Mouse (Mus musculus) lung, postnatal 25 days (tissue): Measurements from ENCODE around the gene Myadml2.
A peak's percentile ranks its signal among the peaks of the same experiment; 100 is the strongest.

Source experiments
- DNase-seq: peaks from one replicate; pipeline ENCODE4 v3.0.0; 2022; ENCODE audit warnings: low spot score

The Myadml2 gene

DNA sequence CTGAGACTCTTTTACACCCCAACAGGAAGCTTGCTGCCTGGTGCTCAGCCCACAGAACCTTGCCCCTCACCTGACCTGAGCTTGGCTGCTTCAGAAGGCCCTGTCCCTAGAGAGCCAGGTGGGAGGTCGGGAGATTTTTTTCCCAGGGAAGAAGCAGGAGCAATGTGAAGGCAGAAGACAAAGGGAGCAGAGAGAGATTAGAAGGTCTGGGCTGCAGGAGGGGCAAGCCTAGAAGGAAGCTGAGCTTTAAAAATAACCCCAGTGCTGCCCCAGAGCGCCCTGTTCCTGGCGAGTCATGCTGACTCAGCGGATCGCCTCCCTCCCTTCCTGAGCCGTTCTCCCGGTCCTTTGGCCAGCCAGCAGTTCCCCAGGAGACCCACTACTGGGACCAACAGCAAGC is 18.0 kb downstream of the Myadml2 start:
- DNase-seq = peak; percentile 28

DNA sequence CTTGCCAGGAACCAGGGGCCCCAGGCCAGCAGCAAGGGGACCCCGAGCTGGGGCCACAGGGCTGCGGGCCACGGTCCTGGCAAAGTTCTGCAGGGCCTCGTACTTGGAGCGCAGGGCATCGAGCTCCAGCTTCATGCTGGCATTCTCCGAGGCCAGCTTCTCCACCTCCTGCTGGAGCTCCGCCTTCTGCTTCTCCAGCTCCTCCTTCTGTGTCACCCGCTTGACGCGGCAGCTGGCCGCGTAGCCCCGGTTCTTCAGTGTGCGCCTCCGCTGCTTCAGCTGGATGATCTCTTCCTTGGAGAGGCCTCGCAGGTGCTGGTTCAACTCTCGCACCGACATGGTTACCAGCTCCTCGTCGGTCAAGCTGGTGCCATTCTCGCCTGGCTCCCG is 18.6 kb downstream of the Myadml2 start:
- peak; percentile 32 for DNase-seq

DNA sequence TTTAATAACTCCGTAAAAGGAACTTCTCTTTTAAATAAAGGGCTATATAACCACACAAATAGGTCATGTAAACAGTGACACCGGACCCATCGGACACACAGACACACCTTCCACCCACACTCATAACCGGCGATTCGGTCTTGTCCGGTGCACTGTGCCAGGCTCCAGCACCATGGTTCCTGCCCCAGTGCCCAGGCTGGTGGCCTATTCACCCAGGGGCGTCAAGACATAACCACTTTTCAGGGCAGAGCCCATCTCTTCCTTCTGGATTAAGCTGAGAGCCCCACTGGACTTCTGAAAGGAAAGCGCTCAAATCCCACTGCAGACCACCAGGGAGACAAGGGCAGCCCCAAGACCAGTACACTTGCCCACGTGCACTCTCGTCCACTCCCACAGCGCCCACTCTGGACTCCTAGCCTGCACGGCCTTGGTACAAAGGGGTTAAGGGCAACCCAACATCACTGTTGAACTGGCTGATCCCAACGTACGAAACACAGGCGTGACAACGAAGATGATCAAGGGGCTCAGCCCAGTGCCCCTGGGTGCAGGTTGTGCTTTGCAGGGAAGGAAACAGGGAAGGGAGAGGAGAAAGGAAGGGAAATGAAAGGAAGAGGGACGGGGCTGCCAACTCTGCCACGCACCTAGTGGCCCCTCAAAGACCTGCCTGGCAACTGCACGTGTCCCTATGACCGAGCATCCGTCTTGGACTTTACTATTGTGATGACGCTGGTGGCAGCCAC is 19.2 kb downstream of the Myadml2 start:
- DNase-seq = no peak

DNA sequence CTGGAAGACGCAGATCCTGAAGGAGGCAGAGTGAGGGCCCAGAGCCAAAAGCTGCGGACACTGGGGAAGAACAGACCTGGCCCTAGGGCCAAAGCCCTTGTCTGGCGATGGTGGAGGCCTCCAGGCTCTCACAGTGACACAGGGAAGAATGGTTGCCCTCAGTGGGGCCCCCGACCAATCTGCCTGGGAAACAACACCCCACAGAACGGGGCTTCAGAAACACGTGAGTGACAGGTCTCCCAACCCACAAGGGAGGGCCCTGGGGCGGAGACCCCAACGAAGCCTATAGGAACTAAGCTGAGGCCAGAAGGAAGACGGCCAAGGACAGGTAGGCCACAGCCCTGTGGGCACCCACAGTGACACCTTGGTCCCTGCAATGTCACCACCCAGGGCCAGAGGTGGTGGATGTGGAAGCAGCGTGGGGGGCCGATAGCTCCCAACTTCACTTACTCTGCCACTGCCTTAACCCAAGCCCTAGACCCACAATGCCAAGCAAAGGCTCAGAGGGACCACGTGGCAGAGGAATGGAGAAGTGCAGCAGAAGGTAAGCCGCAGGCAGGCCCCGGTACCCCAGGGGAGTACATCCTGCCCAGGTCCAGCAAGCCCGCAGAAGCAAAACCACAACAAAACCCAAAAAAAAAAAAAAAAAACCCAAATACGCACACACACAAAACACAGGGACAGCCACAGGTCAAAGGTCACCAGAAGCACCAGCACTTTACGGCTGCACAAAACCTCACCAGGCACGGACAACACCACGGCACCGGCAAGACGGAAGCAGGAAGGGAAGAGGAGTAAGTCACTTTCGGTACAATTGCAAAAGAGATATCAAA is 20.3 kb downstream of the Myadml2 start:
- DNase-seq = peak; percentile 48

DNA sequence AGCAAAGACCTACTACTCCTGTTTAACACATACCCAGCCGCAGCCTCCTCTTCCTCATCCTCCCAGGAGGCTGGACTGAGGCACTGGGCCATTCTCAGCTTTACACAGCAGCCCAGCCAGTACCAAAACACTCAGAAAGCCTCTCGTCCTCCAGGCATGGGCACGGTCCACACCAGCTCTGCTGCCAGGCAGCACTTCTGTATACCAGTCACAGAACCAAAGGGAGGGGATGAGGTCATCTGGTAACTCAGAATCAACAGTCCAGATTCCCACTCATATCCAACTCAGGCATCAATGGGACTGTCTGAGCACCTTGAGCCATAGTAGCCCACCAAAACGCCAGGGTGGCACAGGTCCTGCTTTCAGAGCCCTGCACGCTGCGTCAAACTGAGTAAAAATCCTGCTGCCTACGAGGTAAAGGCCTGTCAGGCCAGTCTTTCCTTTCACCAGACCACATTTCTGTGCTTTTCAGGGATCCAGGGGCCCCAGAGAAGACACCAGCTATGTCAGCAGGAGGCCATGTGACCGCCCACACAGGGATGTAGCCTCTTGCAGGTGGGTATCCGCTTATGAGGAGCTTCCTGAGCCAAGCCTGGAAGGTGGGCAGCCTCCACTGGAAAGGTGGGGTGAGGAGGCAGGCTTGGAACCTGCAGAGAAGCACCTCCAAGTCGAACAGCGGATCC is 21.0 kb downstream of the Myadml2 start:
- no peak for DNase-seq

DNA sequence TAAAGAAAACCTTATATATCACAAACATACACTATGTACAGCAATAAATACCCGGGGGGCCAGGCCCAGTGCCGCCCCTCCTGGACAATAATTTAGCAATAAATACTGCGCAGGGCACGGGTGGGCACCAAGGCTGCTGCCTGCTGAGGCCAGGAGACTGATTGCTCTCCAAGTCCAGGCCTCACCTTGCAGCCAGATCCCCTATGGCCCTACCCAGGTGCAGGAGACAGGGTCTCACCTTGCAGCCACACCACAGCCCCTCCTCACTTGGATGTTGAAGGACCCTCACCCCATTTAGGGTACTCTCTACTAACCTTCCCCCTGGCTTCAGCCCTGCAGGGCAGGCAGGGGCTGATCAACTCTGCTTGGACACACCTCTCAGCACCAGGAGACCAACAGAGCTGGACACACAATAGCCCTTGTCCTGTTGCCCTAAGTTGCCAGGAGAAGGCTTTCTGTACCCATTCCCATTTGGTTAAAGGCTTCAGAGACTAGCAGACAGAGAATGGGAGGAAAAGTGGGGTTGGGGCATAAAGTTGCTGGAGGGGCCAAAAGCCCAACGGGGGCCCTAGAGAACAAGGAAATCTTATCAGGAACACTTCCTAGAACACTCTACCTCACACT is 22.7 kb downstream of the Myadml2 start, which contains the start of gene Sirt7:
Sirt7 (minus strand) TSS at position 89 of the 624 bp plus-strand sequence.
- no peak for DNase-seq

DNA sequence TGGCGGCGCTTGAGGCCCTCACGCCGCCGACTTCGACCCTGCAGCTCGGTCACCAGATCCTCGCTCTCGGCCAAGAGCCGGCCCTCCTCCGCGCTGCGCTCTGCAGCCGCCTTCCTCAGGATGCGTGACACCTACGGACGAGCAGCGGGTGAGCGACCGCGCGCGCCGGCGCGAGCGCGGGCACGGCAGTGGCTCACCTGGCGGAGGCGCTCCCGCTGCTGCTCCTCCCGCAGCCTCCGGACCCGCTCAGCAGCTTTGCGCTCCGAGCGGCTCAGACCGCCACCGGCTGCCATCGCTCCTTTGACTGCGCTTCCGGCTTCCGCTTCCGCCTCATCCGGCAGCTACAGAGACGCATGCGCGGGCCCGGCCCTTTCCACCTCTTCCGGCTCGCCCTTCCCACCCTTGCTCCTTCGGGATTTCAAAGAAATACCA is 23.3 kb downstream of the Myadml2 start:
- DNase-seq = peak; percentile 89

DNA sequence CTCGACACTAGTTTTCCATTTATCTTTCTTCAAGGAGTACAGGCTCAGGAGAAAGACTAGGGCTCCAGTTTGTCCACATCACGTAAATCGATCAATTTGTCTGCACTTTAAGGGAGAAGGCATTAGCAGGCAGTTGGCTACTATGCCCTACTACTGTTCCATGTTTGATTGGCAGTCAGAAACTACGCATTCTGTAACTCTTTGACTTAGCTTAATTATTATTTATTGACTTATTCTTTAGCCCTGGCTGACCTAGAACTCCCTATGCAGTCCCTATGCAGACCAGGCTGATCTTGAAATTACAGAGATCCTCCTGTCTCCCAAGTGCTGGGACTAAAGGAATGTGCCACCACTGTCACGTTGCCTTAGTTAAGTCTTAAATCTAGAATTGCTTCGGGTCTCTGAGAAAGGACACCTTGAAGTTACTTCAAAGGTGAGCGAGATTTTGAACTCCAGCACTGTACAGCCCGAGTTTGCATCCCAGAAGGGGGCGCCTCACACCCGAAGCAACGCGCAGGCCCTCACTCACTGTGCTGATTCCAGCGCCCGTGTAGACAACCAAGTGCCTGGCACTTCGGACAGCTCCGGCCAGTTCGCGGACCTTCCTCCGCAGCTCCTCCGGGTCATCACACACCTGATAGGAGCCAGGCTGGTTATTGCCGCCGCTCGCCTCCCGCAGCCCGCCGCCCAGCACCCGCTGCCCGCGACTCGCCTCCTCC is 23.8 kb downstream of the Myadml2 start:
- peak; percentile 70 for DNase-seq

DNA sequence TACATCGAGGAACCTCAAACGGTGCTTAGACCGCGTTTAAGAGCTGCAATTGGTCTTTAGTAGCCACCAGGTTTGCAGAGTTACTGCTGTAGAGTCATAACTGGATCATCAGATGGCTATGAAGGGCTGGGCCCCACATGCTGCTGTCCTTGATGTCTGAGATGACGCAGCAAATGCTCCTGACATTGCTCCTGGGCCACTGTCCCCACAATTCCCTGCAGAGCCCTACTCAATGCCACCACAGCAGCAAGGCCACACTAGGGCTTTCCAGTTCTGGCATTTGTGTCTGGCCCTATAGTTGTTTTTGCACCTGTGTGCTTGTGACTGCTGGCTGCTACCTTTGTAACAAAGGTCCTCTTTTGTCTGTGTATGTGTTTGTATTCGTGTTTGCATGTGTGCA is 25.2 kb downstream of the Myadml2 start:
- no peak for DNase-seq

DNA sequence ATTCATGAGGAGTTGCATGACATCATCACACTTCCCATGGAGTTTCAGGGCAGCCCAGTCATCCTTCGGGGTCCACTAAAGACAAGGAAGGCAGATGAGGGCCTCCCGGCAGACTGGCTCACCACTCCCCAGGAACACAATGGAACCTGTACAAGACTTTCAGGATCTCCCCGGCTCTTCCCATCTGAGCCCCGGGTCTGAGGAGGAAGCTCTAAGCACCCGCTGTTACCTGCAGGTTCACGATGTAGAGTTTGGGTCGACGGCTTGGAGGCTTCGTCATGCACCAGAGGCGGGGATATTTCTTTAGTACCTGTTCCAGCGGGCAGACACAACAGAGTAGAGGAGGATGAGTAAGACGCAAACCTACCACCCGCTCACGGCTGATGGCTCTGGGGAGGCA is 27.8 kb downstream of the Myadml2 start:
- no peak for DNase-seq

DNA sequence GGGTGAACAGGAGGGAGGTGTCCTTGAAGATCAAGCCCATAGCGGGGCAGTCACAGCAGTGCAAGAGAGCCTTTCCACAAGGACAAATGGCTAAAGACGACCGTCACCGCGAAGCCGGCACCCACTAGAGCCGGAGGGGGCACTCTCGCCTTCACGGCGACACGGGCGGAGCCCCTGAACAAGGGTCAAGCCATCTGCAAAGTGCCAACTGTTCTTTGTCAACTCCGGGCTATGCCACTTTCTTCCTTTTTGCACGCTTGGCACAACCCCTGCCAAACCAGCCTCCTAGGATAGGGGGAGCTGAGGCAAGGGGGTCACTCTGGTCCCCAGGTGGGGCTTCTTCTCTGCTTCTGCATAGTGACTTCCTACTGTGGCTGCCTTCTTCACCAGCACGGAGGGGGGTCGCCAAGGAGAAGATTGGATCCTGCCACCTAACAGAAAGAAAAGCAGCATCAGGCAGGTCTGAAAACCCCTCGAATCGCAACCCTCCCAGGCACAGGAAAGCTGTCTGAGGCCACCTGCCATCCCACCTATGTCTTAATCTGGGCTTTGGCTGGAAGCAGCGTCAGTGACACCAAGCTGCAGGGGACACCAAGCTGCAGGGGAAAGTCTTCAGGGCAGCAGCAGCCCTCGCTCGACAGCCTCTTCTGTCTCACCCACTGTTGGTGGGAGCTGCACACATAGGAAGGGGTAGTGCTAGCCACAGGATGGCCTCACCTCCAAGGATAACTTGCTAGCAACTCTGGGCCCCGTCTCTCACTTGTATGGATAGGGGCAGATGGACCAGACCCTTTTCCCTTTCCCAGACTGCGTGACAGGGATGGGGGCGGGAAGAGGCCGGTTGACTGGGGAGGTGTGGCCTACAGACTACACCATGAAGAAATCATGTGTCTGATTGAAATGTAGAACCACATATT is 29.1 kb downstream of the Myadml2 start:
- DNase-seq = no peak

DNA sequence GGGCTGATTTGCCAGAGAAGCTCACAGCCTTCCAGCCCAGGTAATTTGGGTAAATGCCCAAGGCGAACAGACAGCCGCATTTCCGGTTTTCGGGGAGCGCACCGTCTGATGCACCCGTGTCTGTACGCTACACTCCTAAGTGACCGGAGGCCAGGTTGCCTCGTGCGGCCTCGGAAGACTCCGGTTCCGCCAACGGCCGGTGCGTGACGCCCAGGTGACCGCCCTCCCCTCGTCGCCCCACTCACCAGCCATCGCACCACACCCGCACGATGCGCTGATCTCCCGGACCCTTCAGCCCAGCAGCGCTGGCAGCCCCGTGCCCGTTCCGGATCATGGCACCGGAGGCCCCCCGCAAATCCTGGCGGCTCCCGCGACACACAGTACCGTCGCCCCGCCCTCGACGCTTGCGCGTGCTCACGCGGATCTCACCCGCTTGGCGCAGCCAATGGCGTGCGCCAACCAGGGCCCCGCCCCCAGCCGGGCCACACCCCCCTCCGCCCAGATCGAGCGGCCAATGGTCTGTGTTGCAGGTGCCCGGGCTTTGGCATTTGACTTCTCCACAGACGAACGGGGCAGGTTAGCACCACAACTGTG is 30.3 kb downstream of the Myadml2 start, which contains the start of gene Pcyt2:
Pcyt2 (minus strand) TSS at position 418 of the 594 bp plus-strand sequence.
- peak; percentile 93 for DNase-seq

DNA sequence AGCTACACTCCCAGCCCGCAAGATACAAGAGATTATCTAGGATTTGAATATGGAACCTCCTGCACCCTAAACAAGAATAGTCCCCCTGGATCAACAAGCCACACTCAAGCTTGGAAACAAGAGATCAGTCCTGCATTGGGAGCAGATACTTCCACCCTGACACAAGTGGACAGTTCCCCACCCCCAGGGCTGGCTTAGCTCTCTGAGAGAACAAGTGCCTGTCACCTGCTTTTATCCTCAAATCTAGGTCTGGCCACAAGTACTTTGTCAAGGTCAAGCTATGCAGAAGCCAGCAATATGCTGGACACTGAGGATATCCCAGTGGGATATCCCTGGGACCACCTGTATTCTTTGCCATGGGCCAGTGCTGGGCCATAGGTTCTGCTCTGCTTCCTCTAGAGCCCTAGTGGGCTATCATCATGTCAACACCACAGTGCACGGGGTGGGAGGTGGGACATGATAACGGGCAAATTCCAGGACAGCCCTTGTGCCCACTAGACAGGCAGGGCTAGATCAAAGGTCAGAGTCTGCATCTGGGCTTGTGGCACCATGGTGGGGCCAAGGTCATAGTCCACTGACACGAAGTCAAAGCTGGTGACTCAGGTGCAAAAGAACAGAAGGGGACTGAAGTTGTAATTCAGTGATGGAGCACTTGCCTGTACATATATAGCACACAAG is 31.2 kb downstream of the Myadml2 start:
- no peak for DNase-seq

DNA sequence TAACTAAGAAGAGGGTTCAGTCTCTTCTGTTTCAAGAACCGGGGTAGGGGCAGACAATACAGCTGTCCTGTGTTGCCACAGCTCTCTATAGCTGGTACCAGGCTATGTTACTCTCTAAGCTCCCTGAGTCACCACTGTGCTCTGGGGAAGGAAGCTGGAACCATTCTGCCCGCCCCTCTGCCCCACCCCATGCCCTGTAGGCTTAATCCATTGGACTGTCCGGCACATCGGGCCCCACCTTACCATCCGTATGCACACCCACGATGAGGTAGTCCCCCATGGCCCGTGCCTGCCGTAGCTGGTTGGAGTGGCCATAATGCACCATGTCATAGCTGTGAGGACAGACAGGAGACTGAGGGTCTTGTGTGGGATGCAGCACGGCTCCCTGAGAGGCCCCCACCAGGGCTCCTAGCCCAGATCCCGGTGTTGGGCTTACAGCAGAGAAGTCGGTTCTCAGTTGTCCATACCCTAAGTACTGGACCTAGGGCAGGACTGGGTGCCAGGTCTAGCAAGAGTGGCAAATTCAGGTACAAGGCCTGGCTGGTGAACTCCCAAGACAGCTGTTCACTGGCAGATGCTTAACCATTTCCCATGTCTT is 32.3 kb downstream of the Myadml2 start:
- DNase-seq = no peak

DNA sequence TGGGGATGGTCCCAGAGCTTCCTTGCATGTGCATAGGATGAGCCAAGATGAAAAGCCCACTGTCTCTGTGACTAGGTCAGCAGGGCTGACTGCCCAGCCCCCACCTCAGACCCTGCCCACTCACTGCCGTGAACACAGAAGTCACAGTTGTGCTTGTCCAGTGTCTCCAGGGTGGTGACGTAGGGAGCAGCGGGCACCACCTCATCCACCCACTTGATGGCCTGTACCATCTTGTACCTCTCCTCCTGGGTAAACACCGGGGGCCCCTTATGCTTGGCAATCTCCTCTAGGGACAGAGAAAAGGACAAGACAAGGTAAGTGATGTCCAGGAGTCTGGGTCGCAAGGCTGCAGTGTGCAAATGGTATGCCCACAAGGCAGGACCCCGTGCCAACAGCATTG is 32.8 kb downstream of the Myadml2 start:
- DNase-seq = no peak

DNA sequence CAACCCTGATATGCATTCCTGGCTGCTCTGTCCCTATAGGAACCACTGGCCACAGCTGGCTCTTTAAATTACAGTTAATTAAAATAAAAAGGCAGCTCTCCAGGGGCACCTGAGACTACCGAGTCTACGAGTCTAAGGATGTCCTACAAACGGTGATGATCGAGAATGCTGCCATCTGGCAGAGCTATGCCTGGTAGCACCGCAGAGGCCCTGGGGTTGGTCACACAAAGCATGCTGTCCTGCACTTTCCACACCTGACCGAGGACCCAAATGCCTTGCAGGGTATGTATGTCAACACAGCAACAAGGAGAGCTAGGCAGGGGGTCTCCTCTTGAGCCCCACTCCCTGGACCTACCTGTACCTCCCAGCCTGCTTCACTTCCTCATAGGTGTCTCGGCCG is 34.0 kb downstream of the Myadml2 start:
- no peak for DNase-seq

DNA sequence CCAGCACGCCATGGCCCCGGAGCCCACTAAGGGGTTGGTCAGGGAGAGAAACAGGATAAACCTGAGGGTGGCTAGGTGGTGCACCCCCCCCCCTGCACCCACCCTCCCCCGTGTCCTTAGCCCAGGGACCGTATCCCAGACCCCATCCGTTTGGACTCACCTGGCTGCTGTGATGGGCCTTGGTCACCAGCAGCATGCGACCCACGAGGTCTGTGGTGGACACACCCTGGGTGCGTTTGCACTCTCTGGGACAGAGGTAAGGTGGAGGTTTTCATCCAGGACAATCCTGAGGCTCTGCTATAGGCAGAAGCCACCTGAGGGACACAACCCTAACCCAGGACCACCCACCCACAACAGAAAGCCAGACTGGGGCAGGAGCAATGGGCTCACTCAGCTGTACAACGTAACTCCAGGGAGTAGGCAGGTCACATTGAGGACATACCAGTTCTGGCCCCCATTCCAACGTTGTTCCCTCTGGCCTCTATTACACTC is 34.4 kb downstream of the Myadml2 start:
- no peak for DNase-seq

DNA sequence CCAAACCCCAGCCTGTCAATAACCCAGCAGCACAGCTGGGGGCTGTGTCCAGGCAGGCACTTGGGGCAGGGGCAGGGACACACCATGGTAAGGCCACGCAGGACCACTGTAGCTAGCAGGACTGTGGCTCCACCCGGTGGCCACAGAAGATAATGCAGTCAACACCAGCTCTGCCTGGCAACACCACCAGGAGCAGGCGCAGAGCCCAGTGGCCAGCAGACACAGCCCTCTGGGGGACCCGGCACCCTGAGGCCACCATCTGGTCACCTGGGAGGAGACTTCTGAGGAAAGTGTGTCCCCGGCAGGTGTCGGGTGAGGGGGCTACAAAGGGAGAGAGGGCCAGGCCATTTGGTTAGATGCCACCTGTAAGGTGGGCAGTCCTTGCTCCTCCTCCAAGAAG is 35.2 kb downstream of the Myadml2 start:
- peak; percentile 68 for DNase-seq
